Mouse (Mus musculus) lung, postnatal 36 days (tissue): ENCODE measurements around the gene Fam102a.
A peak's percentile ranks its signal among the peaks of the same experiment; 100 is the strongest.

Source experiments
- DNase-seq: peaks from one replicate; pipeline ENCODE4 v3.0.0; 2022; ENCODE audit warnings: mixed read lengths

Gene Fam102a

GRCm38 (mm10) chr2:32517233-32517867, 17.8 kb upstream of the Fam102a start:
- no peak for DNase-seq

- DNase-seq: no peak
Measured at GRCm38 (mm10) chr2:32520034-32520990, 14.8 kb upstream of the Fam102a start.

- DNase-seq: peak; percentile 76
Measured at GRCm38 (mm10) chr2:32524536-32525031, 10.5 kb upstream of the Fam102a start.

- no peak for DNase-seq
Measured at GRCm38 (mm10) chr2:32525816-32526215, 9.3 kb upstream of the Fam102a start.

- no peak for DNase-seq
Measured at GRCm38 (mm10) chr2:32527468-32527966, 7.6 kb upstream of the Fam102a start.

GRCm38 (mm10) chr2:32528326-32528725, 6.8 kb upstream of the Fam102a start:
- DNase-seq: no peak

- DNase-seq: no peak
Measured at GRCm38 (mm10) chr2:32530479-32530878, 4.7 kb upstream of the Fam102a start.

GRCm38 (mm10) chr2:32533163-32533562, 2.0 kb upstream of the Fam102a start:
- no peak for DNase-seq

GRCm38 (mm10) chr2:32534061-32534732, 935 bp upstream of the Fam102a start:
- peak; percentile 79 for DNase-seq

GRCm38 (mm10) chr2:32535501-32535991, 414 bp downstream of the Fam102a start:
- peak; percentile 73 for DNase-seq

GRCm38 (mm10) chr2:32536086-32536633, 1.0 kb downstream of the Fam102a start:
- peak; percentile 30 for DNase-seq

GRCm38 (mm10) chr2:32536634-32537359, 1.7 kb downstream of the Fam102a start:
- peak; percentile 68 for DNase-seq

- peak; percentile 40 for DNase-seq
Measured at GRCm38 (mm10) chr2:32537360-32537905, 2.3 kb downstream of the Fam102a start.

- no peak for DNase-seq
Measured at GRCm38 (mm10) chr2:32537941-32538340, 2.8 kb downstream of the Fam102a start.

- DNase-seq: peak; percentile 61
Measured at GRCm38 (mm10) chr2:32538461-32538860, 3.3 kb downstream of the Fam102a start.

GRCm38 (mm10) chr2:32539452-32539981, 4.4 kb downstream of the Fam102a start:
- no peak for DNase-seq

- no peak for DNase-seq
Measured at GRCm38 (mm10) chr2:32541333-32541908, 6.3 kb downstream of the Fam102a start.

- DNase-seq: no peak
Measured at GRCm38 (mm10) chr2:32541986-32542573, 6.9 kb downstream of the Fam102a start.

GRCm38 (mm10) chr2:32543031-32543449, 7.9 kb downstream of the Fam102a start:
- DNase-seq: no peak

GRCm38 (mm10) chr2:32546951-32547350, 11.8 kb downstream of the Fam102a start:
- DNase-seq: no peak
